ENCODE assay signal across 8 mouse cellular contexts in genomic region chr1:131829279-131829678, GRCm38 (mm10). TPM values are rescaled to one million over a fixed set of nuclear protein-coding genes. Genes with fewer than 3 reads are reported as not detected.
A peak's percentile ranks its signal among the peaks of the same experiment; 100 is the strongest.
DNase-seq lines count a peak whose midpoint lies in the region; ATAC-seq and TF ChIP-seq lines count a peak whose summit lies in the region.

No protein-coding gene starts in this region.

- ATAC-seq in stomach, embryonic 16.5 days (ENCODE audit: insufficient read depth, low FRiP score), result no peak
- ATAC-seq in erythroid progenitor cell, adult 5-6 weeks (replicated peaks; ENCODE audit: low FRiP score, poor library complexity, severe bottlenecking), result no peak

- peak overlapping the region; percentile 68 for H3K4me2 ChIP-seq in stomach, embryonic 16.5 days (ENCODE audit: low read depth, low read length)

- no peaks in the 10 kb centered on the region for H3K9me3 ChIP-seq in heart, embryonic 10.5 days
- no peaks in the 10 kb centered on the region for H3K9me3 ChIP-seq in limb, embryonic 10.5 days (replicated peaks)
- no peaks in the 10 kb centered on the region for H3K9me3 ChIP-seq in stomach, embryonic 16.5 days (replicated peaks; ENCODE audit: control insufficient read depth, low read length)

- H3K4me1 ChIP-seq in heart, embryonic 10.5 days, result peaks cover 31% of the 10 kb centered on the region
- peaks cover 15% of the 10 kb centered on the region for H3K4me1 ChIP-seq in testis, adult 2 months (ENCODE audit: control insufficient read depth, insufficient read depth, low read length)
- peaks cover 43% of the 10 kb centered on the region for H3K4me1 ChIP-seq in limb, embryonic 10.5 days
- H3K4me1 ChIP-seq in stomach, embryonic 16.5 days (ENCODE audit: control insufficient read depth, insufficient read depth, low read length), result peaks cover 13% of the 10 kb centered on the region; the same call in 1 of the 2 replicates

- no peak for DNase-seq in heart, embryonic 10.5 days (ENCODE audit: low spot score)
- DNase-seq in heart, postnatal 36 days, result no peak
- DNase-seq in testis, postnatal 10 days (ENCODE audit: low spot score), result no peak
- no peak for DNase-seq in limb, embryonic 10.5 days (ENCODE audit: low spot score)
- no peak for DNase-seq in layer of hippocampus, postnatal 14 days (ENCODE audit: low spot score in 2 of 2)

- H3K9ac ChIP-seq in stomach, embryonic 16.5 days (ENCODE audit: low read length), result peak overlapping the region; percentile 51; the same call in 1 of the 2 replicates

- peaks cover 31% of the 10 kb centered on the region for H3K36me3 ChIP-seq in heart, embryonic 10.5 days
- H3K36me3 ChIP-seq in testis, adult 2 months (ENCODE audit: control insufficient read depth, insufficient read depth, low read length), result no peaks in the 10 kb centered on the region
- peaks cover 44% of the 10 kb centered on the region for H3K36me3 ChIP-seq in limb, embryonic 10.5 days
- no peaks in the 10 kb centered on the region for H3K36me3 ChIP-seq in stomach, embryonic 16.5 days (ENCODE audit: control insufficient read depth, insufficient read depth, low read length)

- peak overlapping the region; percentile 88 for H3K4me3 ChIP-seq in heart, embryonic 10.5 days
- peak overlapping the region; percentile 44 for H3K4me3 ChIP-seq in testis, adult 2 months (ENCODE audit: control insufficient read depth, low read depth, low read length)
- peak overlapping the region; percentile 92 for H3K4me3 ChIP-seq in limb, embryonic 10.5 days
- peak overlapping the region; percentile 83 for H3K4me3 ChIP-seq in stomach, embryonic 16.5 days (replicated peaks; ENCODE audit: low read length)

- intact Hi-C loops in heart, postnatal 36 days (cut with DNase I), result loop anchor here (2.0 kb wide), 2 partner anchors 38 to 82 kb away; partner anchors contain the start of genes Nucks1 and Rab29

- no peak for TF ChIP-seq CTCF in testis, adult 2 months (IDR thresholded peaks at IDR 0.05; ENCODE audit: control insufficient read depth, insufficient read depth, insufficient replicate concordance, low read depth, low read length)

- 0 out of 2 replicates have a peak, but pooled peaks cover 4% of the 10 kb centered on the region for H3K27me3 ChIP-seq in heart, embryonic 10.5 days (ENCODE audit: insufficient read depth, poor library complexity, severe bottlenecking)
- no peaks in the 10 kb centered on the region for H3K27me3 ChIP-seq in testis, adult 2 months (ENCODE audit: control insufficient read depth, insufficient read depth, low read length)
- H3K27me3 ChIP-seq in limb, embryonic 10.5 days (ENCODE audit: low read depth, poor library complexity, severe bottlenecking), result no peaks in the 10 kb centered on the region
- no peaks in the 10 kb centered on the region for H3K27me3 ChIP-seq in stomach, embryonic 16.5 days (ENCODE audit: control insufficient read depth, insufficient read depth, low read length)

- WGBS in heart, embryonic 10.5 days, result 36% methylated on average over 5 of the region's 5 CpGs
- WGBS in limb, embryonic 10.5 days, result 52% methylated on average over 5 of the region's 5 CpGs
- WGBS in stomach, embryonic 16.5 days, result 38% methylated on average over 5 of the region's 5 CpGs

- no peak for TF ChIP-seq POLR2A in testis, adult 2 months (IDR thresholded peaks at IDR 0.05; ENCODE audit: control insufficient read depth, low read depth, low read length)

- no peak overlapping the region for H3K27ac ChIP-seq in heart, embryonic 10.5 days
- H3K27ac ChIP-seq in testis, adult 2 months (ENCODE audit: control insufficient read depth, insufficient read depth, low read depth, low read length), result no peak overlapping the region
- no peak overlapping the region for H3K27ac ChIP-seq in limb, embryonic 10.5 days
- H3K27ac ChIP-seq in stomach, embryonic 16.5 days (ENCODE audit: low read length), result no peak overlapping the region

RNA-seq across cellular contexts. Expression of gene Slc41a1, which starts 2.0 kb away (rescaled TPM):
- 8.8 and 9.6 TPM in 2 replicates for polyA plus RNA-seq in heart, embryonic 10.5 days (2016; fragmentation: Nextera tagmentation; extraction: Ambion mirVana)
- 10 to 100 TPM; 51.7 to 66.5 TPM for total RNA-seq in heart, postnatal 36 days (2021)
- polyA plus RNA-seq in testis, adult 2 months (2012; rRNA removed), result 17.3 and 18.8 TPM in 2 replicates
- polyA plus RNA-seq in limb, embryonic 10.5 days (2016; fragmentation: Nextera tagmentation; extraction: Ambion mirVana), result 11.1 and 13.0 TPM in 2 replicates
- polyA plus RNA-seq in stomach, embryonic 16.5 days (2015; fragmentation: Nextera tagmentation; extraction: Ambion mirVana), result 17.3 and 18.5 TPM in 2 replicates
- total RNA-seq in layer of hippocampus, postnatal 14 days (2021), result 10 to 100 TPM; 69.0 to 70.9 TPM
- 0.72 and 1.7 TPM in 2 replicates for total RNA-seq in erythroid progenitor cell, adult 5-6 weeks (2015; ENCODE audit: low replicate concordance)
- total RNA-seq in erythroid progenitor cell, adult 5-6 weeks (2017; ENCODE audit: low replicate concordance), result 0.64 and 2.2 TPM in 2 replicates

RNA-seq across cellular contexts. Expression of gene Pm20d1, which starts 32.1 kb away (rescaled TPM):
- 2.1 and 3.1 TPM in 2 replicates for polyA plus RNA-seq in heart, embryonic 10.5 days (2016; fragmentation: Nextera tagmentation; extraction: Ambion mirVana)
- total RNA-seq in heart, postnatal 36 days (2021), result 1 to 10 TPM; 5.7 to 7.0 TPM
- 0.28 and 0.31 TPM in 2 replicates for polyA plus RNA-seq in testis, adult 2 months (2012; rRNA removed)
- 2.8 and 3.5 TPM in 2 replicates for polyA plus RNA-seq in limb, embryonic 10.5 days (2016; fragmentation: Nextera tagmentation; extraction: Ambion mirVana)
- polyA plus RNA-seq in stomach, embryonic 16.5 days (2015; fragmentation: Nextera tagmentation; extraction: Ambion mirVana), result 2.7 and 3.1 TPM in 2 replicates
- 1 to 10 TPM in 1 of 2 experiments, under 1 TPM in 1; 0.67 to 1.1 TPM for total RNA-seq in layer of hippocampus, postnatal 14 days (2021)
- total RNA-seq in erythroid progenitor cell, adult 5-6 weeks (2015; ENCODE audit: low replicate concordance), result not detected in 2 replicates
- not detected in 2 replicates for total RNA-seq in erythroid progenitor cell, adult 5-6 weeks (2017; ENCODE audit: low replicate concordance)

RNA-seq across cellular contexts. Expression of gene Rab29, which starts 37.7 kb away (rescaled TPM):
- polyA plus RNA-seq in heart, embryonic 10.5 days (2016; fragmentation: Nextera tagmentation; extraction: Ambion mirVana), result 10.3 and 11.6 TPM in 2 replicates
- 10 to 100 TPM; 11.7 to 13.9 TPM for total RNA-seq in heart, postnatal 36 days (2021)
- polyA plus RNA-seq in testis, adult 2 months (2012; rRNA removed), result 2.6 and 3.0 TPM in 2 replicates
- polyA plus RNA-seq in limb, embryonic 10.5 days (2016; fragmentation: Nextera tagmentation; extraction: Ambion mirVana), result 6.1 and 8.6 TPM in 2 replicates
- 28.6 and 30.4 TPM in 2 replicates for polyA plus RNA-seq in stomach, embryonic 16.5 days (2015; fragmentation: Nextera tagmentation; extraction: Ambion mirVana)
- total RNA-seq in layer of hippocampus, postnatal 14 days (2021), result 1 to 10 TPM; 7.7 to 9.4 TPM
- 4.3 and 4.6 TPM in 2 replicates for total RNA-seq in erythroid progenitor cell, adult 5-6 weeks (2015; ENCODE audit: low replicate concordance)
- 2.1 and 3.0 TPM in 2 replicates for total RNA-seq in erythroid progenitor cell, adult 5-6 weeks (2017; ENCODE audit: low replicate concordance)
